Mouse (Mus musculus) kidney, adult 2 months (tissue): ENCODE data around the gene BC107364.

Experiments used
- CTCF ChIP-seq: fragments of 200-500 bp; conservative IDR thresholded peaks from 2 replicates; pipeline ENCODE4 v1.5.1; 2011; ENCODE audit warnings: low read depth, mild to moderate bottlenecking, control low read depth, low read length, moderate library complexity, mixed read lengths; ENCODE audit not compliant: insufficient read depth, insufficient read length
- POLR2A ChIP-seq: fragments of 200-500 bp; IDR thresholded peaks from one replicate; pipeline ENCODE4 v1.6.1; 2011; ENCODE audit warnings: low read depth, low read length, control low read depth

DNA sequence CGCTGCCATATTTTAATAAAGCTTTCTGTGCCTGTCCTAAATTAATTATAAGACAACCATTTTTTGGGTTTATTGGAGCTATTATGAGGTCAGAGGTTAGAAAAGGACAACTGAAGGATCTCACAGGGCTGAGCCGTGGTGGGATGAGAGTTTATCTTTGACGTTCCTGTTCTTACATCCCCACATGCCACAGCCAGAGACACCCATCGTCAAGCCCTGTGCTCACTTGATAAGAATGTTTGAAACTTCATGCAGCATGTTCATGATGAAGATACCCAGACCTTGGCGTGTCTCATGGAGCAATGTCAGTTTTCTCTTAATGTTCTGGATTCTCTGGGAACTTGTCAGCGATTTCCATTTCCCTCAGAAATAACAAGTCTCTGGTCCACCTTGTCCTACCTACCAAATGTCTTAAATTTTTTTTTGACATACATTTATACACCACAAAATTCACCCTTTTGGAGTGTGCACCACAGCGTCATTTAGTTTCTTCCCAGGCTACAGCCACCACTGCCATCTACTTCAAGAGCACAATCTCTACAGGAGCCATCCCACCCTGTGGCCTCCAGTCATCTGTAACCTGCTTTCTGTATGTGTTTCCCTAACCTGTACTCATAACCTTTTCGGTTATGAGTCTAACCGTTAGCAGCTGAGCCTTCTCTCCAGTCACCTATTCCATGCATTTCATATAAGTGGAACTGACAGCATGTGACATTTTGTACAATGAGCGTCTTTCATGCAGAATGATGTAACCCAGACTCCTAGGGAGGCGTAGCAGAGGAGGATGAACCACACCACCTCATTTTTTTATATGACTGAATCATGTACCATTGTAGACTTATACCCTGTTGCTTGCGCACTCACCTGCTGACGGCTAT, 22.9 kb downstream of the BC107364 start:
- TF ChIP-seq CTCF, result no peak
- TF ChIP-seq POLR2A, result no peak
